ENCODE assay signal across 8 mouse cellular contexts in genomic region chr12:95694507-95694906, GRCm38 (mm10). TPM values are rescaled to one million over a fixed set of nuclear protein-coding genes. Genes with fewer than 3 reads are reported as not detected.
DNase-seq lines count a peak whose midpoint lies in the region; ATAC-seq and TF ChIP-seq lines count a peak whose summit lies in the region.

No protein-coding gene starts in this region.

- TF ChIP-seq POLR2A in heart, adult 2 months (IDR thresholded peaks at IDR 0.05; ENCODE audit: insufficient read depth, low read depth, low read length), result no peak
- no peak for TF ChIP-seq POLR2A in ES-Bruce4 (IDR thresholded peaks at IDR 0.05; ENCODE audit: insufficient read depth, low read length)

- TF ChIP-seq EP300 in heart, adult 2 months (IDR thresholded peaks at IDR 0.05; ENCODE audit: insufficient read depth, low read depth, low read length), result no peak
- no peak for TF ChIP-seq EP300 in ES-Bruce4 (IDR thresholded peaks at IDR 0.05; ENCODE audit: insufficient read depth, low read depth, low read length)
- TF ChIP-seq EP300 in heart, postnatal 0 days (IDR thresholded peaks at IDR 0.05; ENCODE audit: low read depth), result no peak

- H3K27ac ChIP-seq in heart, adult 2 months, result peak overlapping the region; percentile 78
- H3K27ac ChIP-seq in ES-Bruce4 (ENCODE audit: insufficient read depth, low read length), result no peak overlapping the region
- peak overlapping the region; percentile 73 for H3K27ac ChIP-seq in heart, postnatal 0 days (ENCODE audit: low read depth)

- H3K9me3 ChIP-seq in ES-Bruce4 (replicated peaks; ENCODE audit: control insufficient read depth, insufficient read depth, low read length, poor library complexity, severe bottlenecking), result no peaks in the 10 kb centered on the region
- no peaks in the 10 kb centered on the region for H3K9me3 ChIP-seq in heart, postnatal 0 days (replicated peaks; ENCODE audit: control insufficient read depth, low read length)

- no peaks in the 10 kb centered on the region for H3K27me3 ChIP-seq in heart, adult 2 months (ENCODE audit: control insufficient read depth, insufficient read depth, low read length)
- H3K27me3 ChIP-seq in ES-Bruce4 (ENCODE audit: control insufficient read depth, insufficient read depth, low read length, poor library complexity, severe bottlenecking), result peaks cover 18% of the 10 kb centered on the region; the same call in 1 of the 2 replicates
- no peaks in the 10 kb centered on the region for H3K27me3 ChIP-seq in heart, postnatal 0 days (ENCODE audit: control insufficient read depth, insufficient read depth, low read length)

- H3K4me3 ChIP-seq in heart, adult 2 months, result peak overlapping the region; percentile 69
- H3K4me3 ChIP-seq in ES-Bruce4 (ENCODE audit: low read depth, low read length), result peak overlapping the region; percentile 87
- H3K4me3 ChIP-seq in heart, postnatal 0 days (ENCODE audit: low read depth, low read length), result peak overlapping the region; percentile 65

- peak overlapping the region; percentile 94 for H3K4me2 ChIP-seq in heart, postnatal 0 days (ENCODE audit: low read depth, low read length)

- under 1% methylated on average over 8 of the region's 8 CpGs for WGBS in heart, adult 2 months
- 0% methylated on average over 8 of the region's 8 CpGs for WGBS in heart, postnatal 0 days

- no peak overlapping the region for H3K9ac ChIP-seq in heart, adult 2 months (ENCODE audit: low read depth, low read length)
- H3K9ac ChIP-seq in ES-Bruce4 (ENCODE audit: low read depth, poor library complexity, severe bottlenecking), result no peak overlapping the region
- H3K9ac ChIP-seq in heart, postnatal 0 days (replicated peaks; ENCODE audit: low read depth, low read length), result peak overlapping the region; percentile 81

- H3K36me3 ChIP-seq in heart, adult 2 months (ENCODE audit: control insufficient read depth, insufficient read depth, low read length), result no peaks in the 10 kb centered on the region
- H3K36me3 ChIP-seq in ES-Bruce4 (ENCODE audit: control insufficient read depth, insufficient read depth, low read length, poor library complexity, severe bottlenecking), result no peaks in the 10 kb centered on the region
- H3K36me3 ChIP-seq in heart, postnatal 0 days (replicated peaks; ENCODE audit: control insufficient read depth, insufficient read depth, low read length), result no peaks in the 10 kb centered on the region

- TF ChIP-seq CTCF in heart, adult 2 months (IDR thresholded peaks at IDR 0.05), result no peak
- no peak for TF ChIP-seq CTCF in ES-Bruce4 (IDR thresholded peaks at IDR 0.05; ENCODE audit: low read depth, low read length)
- TF ChIP-seq CTCF in heart, postnatal 0 days (IDR thresholded peaks at IDR 0.05; ENCODE audit: low read depth), result no peak

- intact Hi-C loops in heart, adult 2 months (cut with DNase I), result loop anchor here (10.0 kb wide), 2 partner anchors 1110 to 1270 kb away; no protein-coding TSS in a partner anchor
- intact Hi-C loops in gastrocnemius, postnatal 14 days (cut with DNase I; ENCODE audit: low total_unique reads), result no loop called here

- no peak for DNase-seq in heart, adult 2 months
- no peak for DNase-seq in heart, postnatal 4 days
- no peak for DNase-seq in heart, postnatal 0 days (ENCODE audit: low spot score)
- DNase-seq in lung, postnatal 10 days, result peak; percentile 1
- DNase-seq in urinary bladder, postnatal 36 days (ENCODE audit: low spot score in 2 of 2), result no peak
- no peak for DNase-seq in ovary, postnatal 14 days (ENCODE audit: low spot score)
- DNase-seq in gastrocnemius, postnatal 14 days, result no peak

- H3K4me1 ChIP-seq in heart, adult 2 months (ENCODE audit: control insufficient read depth, insufficient read depth, low read length), result peaks cover 3% of the 10 kb centered on the region; the same call in 1 of the 2 replicates
- H3K4me1 ChIP-seq in ES-Bruce4 (ENCODE audit: control insufficient read depth, insufficient read depth, low read length), result no peaks in the 10 kb centered on the region
- H3K4me1 ChIP-seq in heart, postnatal 0 days (ENCODE audit: control insufficient read depth, insufficient read depth), result peaks cover 21% of the 10 kb centered on the region

- ATAC-seq in heart, postnatal 0 days (ENCODE audit: insufficient read depth, low read depth), result no peak

- H3K79me2 ChIP-seq in heart, adult 2 months (replicated peaks; ENCODE audit: control insufficient read depth, insufficient read depth, low read length), result no peaks in the 10 kb centered on the region

RNA-seq across cellular contexts. Expression of gene Flrt2, which starts 2.5 kb away (rescaled TPM):
- total RNA-seq in heart, adult 2 months (2021), result 1 to 10 TPM; 4.8 to 6.9 TPM
- polyA plus RNA-seq in heart, adult 2 months (2012; rRNA removed), result 2.2 and 4.2 TPM in 2 replicates
- 10 to 100 TPM; 19.0 to 20.1 TPM for total RNA-seq in heart, postnatal 4 days (2021)
- 1.4 TPM in 2 replicates for polyA plus RNA-seq in ES-Bruce4 (2011; ENCODE audit: insufficient read depth, insufficient read length, low read depth, missing spikeins)
- 20.3 and 22.1 TPM in 2 replicates for total RNA-seq in heart, postnatal 0 days (2014; rRNA removed; ENCODE audit: low replicate concordance)
- polyA plus RNA-seq in heart, postnatal 0 days (2015; fragmentation: Nextera tagmentation; extraction: Ambion mirVana), result 6.3 and 6.9 TPM in 2 replicates
- total RNA-seq in gastrocnemius, postnatal 14 days (2021), result 10 to 100 TPM in 1 of 2 experiments, 1 to 10 TPM in 1; 6.3 to 10.9 TPM
